Mouse (Mus musculus): ENCODE results near the gene Astn1. TPM values are rescaled to one million over a fixed set of nuclear protein-coding genes. Genes with fewer than 3 reads are reported as not detected.

The Astn1 gene
- polyA plus RNA-seq, 1 experiment: not detected

GRCm38 (mm10) chr1:158353656-158354371 is 8.3 kb upstream of the Astn1 start:
- Histone ChIP-seq H3K79me2 (ENCODE audit: control insufficient read depth, insufficient read depth) (no peaks in the 10 kb centered on the region), H3K4me3 (ENCODE audit: insufficient read depth, poor library complexity, severe bottlenecking) (no peak overlapping the region), H3K36me3 (ENCODE audit: control insufficient read depth, insufficient read depth) (no peaks in the 10 kb centered on the region), H3K79me3 (ENCODE audit: low read depth) (no peaks in the 10 kb centered on the region), H3ac (ENCODE audit: control insufficient read depth, insufficient read length, low read depth) (no peak overlapping the region), H3K27me3 (ENCODE audit: control insufficient read depth, insufficient read depth, insufficient read length) (peaks cover 21% of the 10 kb centered on the region)
- TF ChIP-seq CEBPB (IDR thresholded peaks at IDR 0.05; ENCODE audit: low read depth) (no peak), FOSL1 (IDR thresholded peaks at IDR 0.05; ENCODE audit: insufficient read depth, low read length, poor library complexity, severe bottlenecking) (no peak), MAX (IDR thresholded peaks at IDR 0.05) (no peak), CTCF (IDR thresholded peaks at IDR 0.05; ENCODE audit: control insufficient read depth, insufficient read depth, insufficient read length) (no peak), MYOG (IDR thresholded peaks at IDR 0.05; ENCODE audit: control insufficient read depth, extremely low read depth, insufficient read length) (no peak), MYOD1 (IDR thresholded peaks at IDR 0.05; ENCODE audit: control insufficient read depth, insufficient read length, low read depth) (no peak), USF1 (IDR thresholded peaks at IDR 0.05; ENCODE audit: low read depth) (no peak)

GRCm38 (mm10) chr1:158355177-158356050 is 6.7 kb upstream of the Astn1 start:
- no peaks in the 10 kb centered on the region for H3K79me3 ChIP-seq (ENCODE audit: low read depth)
- no peak overlapping the region for H3K4me3 ChIP-seq (ENCODE audit: insufficient read depth, poor library complexity, severe bottlenecking)
- H3K36me3 ChIP-seq (ENCODE audit: control insufficient read depth, insufficient read depth): no peaks in the 10 kb centered on the region
- H3K27me3 ChIP-seq (ENCODE audit: control insufficient read depth, insufficient read depth, insufficient read length): peaks cover 21% of the 10 kb centered on the region
- TF ChIP-seq CTCF (IDR thresholded peaks at IDR 0.05; ENCODE audit: control insufficient read depth, insufficient read depth, insufficient read length) (no peak), MAX (IDR thresholded peaks at IDR 0.05) (no peak), MYOD1 (IDR thresholded peaks at IDR 0.05; ENCODE audit: control insufficient read depth, insufficient read length, low read depth) (no peak), FOSL1 (IDR thresholded peaks at IDR 0.05; ENCODE audit: insufficient read depth, low read length, poor library complexity, severe bottlenecking) (no peak), CEBPB (IDR thresholded peaks at IDR 0.05; ENCODE audit: low read depth) (no peak), USF1 (IDR thresholded peaks at IDR 0.05; ENCODE audit: low read depth) (no peak), MYOG (IDR thresholded peaks at IDR 0.05; ENCODE audit: control insufficient read depth, extremely low read depth, insufficient read length) (no peak)
- H3K79me2 ChIP-seq (ENCODE audit: control insufficient read depth, insufficient read depth): no peaks in the 10 kb centered on the region
- no peak overlapping the region for H3ac ChIP-seq (ENCODE audit: control insufficient read depth, insufficient read length, low read depth)

GRCm38 (mm10) chr1:158356051-158356461 is 6.0 kb upstream of the Astn1 start, which contains the start of gene Brinp2:
TSS of gene Brinp2 (minus strand) at chr1:158356326.
- no peak within 1 kb of the TSS for H3K4me3 ChIP-seq (ENCODE audit: insufficient read depth, poor library complexity, severe bottlenecking)
- TF ChIP-seq MAX (IDR thresholded peaks at IDR 0.05) (no peak), FOSL1 (IDR thresholded peaks at IDR 0.05; ENCODE audit: insufficient read depth, low read length, poor library complexity, severe bottlenecking) (no peak), CEBPB (IDR thresholded peaks at IDR 0.05; ENCODE audit: low read depth) (no peak), USF1 (IDR thresholded peaks at IDR 0.05; ENCODE audit: low read depth) (no peak), CTCF (IDR thresholded peaks at IDR 0.05; ENCODE audit: control insufficient read depth, insufficient read depth, insufficient read length) (no peak), MYOD1 (IDR thresholded peaks at IDR 0.05; ENCODE audit: control insufficient read depth, insufficient read length, low read depth) (no peak), MYOG (IDR thresholded peaks at IDR 0.05; ENCODE audit: control insufficient read depth, extremely low read depth, insufficient read length) (no peak)
- no peaks in the 10 kb centered on the region for H3K36me3 ChIP-seq (ENCODE audit: control insufficient read depth, insufficient read depth)
- no peaks in the 10 kb centered on the region for H3K79me3 ChIP-seq (ENCODE audit: low read depth)
- peaks cover 21% of the 10 kb centered on the region for H3K27me3 ChIP-seq (ENCODE audit: control insufficient read depth, insufficient read depth, insufficient read length)
- no peaks in the 10 kb centered on the region for H3K79me2 ChIP-seq (ENCODE audit: control insufficient read depth, insufficient read depth)
- H3ac ChIP-seq (ENCODE audit: control insufficient read depth, insufficient read length, low read depth): no peak within 1 kb of the TSS

- Histone ChIP-seq H3K79me3 (ENCODE audit: low read depth) (no peaks in the 10 kb centered on the region), H3ac (ENCODE audit: control insufficient read depth, insufficient read length, low read depth) (no peak overlapping the region), H3K27me3 (ENCODE audit: control insufficient read depth, insufficient read depth, insufficient read length) (peaks cover 5% of the 10 kb centered on the region), H3K36me3 (ENCODE audit: control insufficient read depth, insufficient read depth) (no peaks in the 10 kb centered on the region), H3K79me2 (ENCODE audit: control insufficient read depth, insufficient read depth) (no peaks in the 10 kb centered on the region), H3K4me3 (ENCODE audit: insufficient read depth, poor library complexity, severe bottlenecking) (no peak overlapping the region)
- TF ChIP-seq MYOD1 (IDR thresholded peaks at IDR 0.05; ENCODE audit: control insufficient read depth, insufficient read length, low read depth) (no peak), CTCF (IDR thresholded peaks at IDR 0.05; ENCODE audit: control insufficient read depth, insufficient read depth, insufficient read length) (no peak), CEBPB (IDR thresholded peaks at IDR 0.05; ENCODE audit: low read depth) (no peak), USF1 (IDR thresholded peaks at IDR 0.05; ENCODE audit: low read depth) (no peak), MYOG (IDR thresholded peaks at IDR 0.05; ENCODE audit: control insufficient read depth, extremely low read depth, insufficient read length) (no peak), MAX (IDR thresholded peaks at IDR 0.05) (no peak), FOSL1 (IDR thresholded peaks at IDR 0.05; ENCODE audit: insufficient read depth, low read length, poor library complexity, severe bottlenecking) (no peak)
Observed at GRCm38 (mm10) chr1:158362292-158363101, 424 bp downstream of the Astn1 start.

- TF ChIP-seq MYOD1 (IDR thresholded peaks at IDR 0.05; ENCODE audit: control insufficient read depth, insufficient read length, low read depth): no peak
- TF ChIP-seq CEBPB (IDR thresholded peaks at IDR 0.05; ENCODE audit: low read depth): no peak
- no peak for TF ChIP-seq CTCF (IDR thresholded peaks at IDR 0.05; ENCODE audit: control insufficient read depth, insufficient read depth, insufficient read length)
- TF ChIP-seq MAX (IDR thresholded peaks at IDR 0.05): no peak
- TF ChIP-seq MYOG (IDR thresholded peaks at IDR 0.05; ENCODE audit: control insufficient read depth, extremely low read depth, insufficient read length): no peak
- no peak for TF ChIP-seq FOSL1 (IDR thresholded peaks at IDR 0.05; ENCODE audit: insufficient read depth, low read length, poor library complexity, severe bottlenecking)
- no peak for TF ChIP-seq USF1 (IDR thresholded peaks at IDR 0.05; ENCODE audit: low read depth)
- Histone ChIP-seq H3K79me2 (ENCODE audit: control insufficient read depth, insufficient read depth) (no peaks in the 10 kb centered on the region), H3K27me3 (ENCODE audit: control insufficient read depth, insufficient read depth, insufficient read length) (peaks cover 5% of the 10 kb centered on the region), H3ac (ENCODE audit: control insufficient read depth, insufficient read length, low read depth) (no peak overlapping the region), H3K4me3 (ENCODE audit: insufficient read depth, poor library complexity, severe bottlenecking) (no peak overlapping the region), H3K36me3 (ENCODE audit: control insufficient read depth, insufficient read depth) (no peaks in the 10 kb centered on the region), H3K79me3 (ENCODE audit: low read depth) (no peaks in the 10 kb centered on the region)
Observed at GRCm38 (mm10) chr1:158364461-158364860, 2.4 kb downstream of the Astn1 start.
